Mouse (Mus musculus) frontal cortex, postnatal 36 days (tissue): ENCODE data around the gene Pak4.
"Not testable (repeated sequence)": the region's sequence is repeated elsewhere in the genome, so short reads cannot be mapped to it uniquely, and the experiment has no call there.

Source experiments
- DNase-seq, 2 experiments: peaks; one replicate each; pipeline ENCODE4 v3.0.0; 2022; ENCODE audit warnings: low spot score in 2 of 2

The Pak4 gene

GRCm38 (mm10) chr7:28597642-28598446 lies at the start of gene Pak4, which contains the start of gene Samd4b:
Pak4 (minus strand) TSS chr7:28598185.
Samd4b (minus strand) TSS chr7:28598144.
- DNase-seq = peak; percentile 98 to 99

GRCm38 (mm10) chr7:28647016-28647415 lies 49.0 kb upstream of the Pak4 start:
- no peak for DNase-seq

- DNase-seq = no peak
Measured at GRCm38 (mm10) chr7:28645947-28646475, 48.0 kb upstream of the Pak4 start.

GRCm38 (mm10) chr7:28645366-28645765 lies 47.4 kb upstream of the Pak4 start:
- DNase-seq = no peak

GRCm38 (mm10) chr7:28641546-28641945 lies 43.6 kb upstream of the Pak4 start:
- no peak for DNase-seq

GRCm38 (mm10) chr7:28637511-28637910 lies 39.5 kb upstream of the Pak4 start:
- DNase-seq = no peak

- no peak for DNase-seq
Measured at GRCm38 (mm10) chr7:28634128-28634527, 36.1 kb upstream of the Pak4 start.

GRCm38 (mm10) chr7:28631073-28631472 lies 33.1 kb upstream of the Pak4 start, which contains the start of gene Acp7:
Acp7 (minus strand) TSS chr7:28631332.
- DNase-seq = no peak

- no peak for DNase-seq
Measured at GRCm38 (mm10) chr7:28624791-28625190, 26.8 kb upstream of the Pak4 start.

- no peak for DNase-seq
Measured at GRCm38 (mm10) chr7:28619098-28619715, 21.2 kb upstream of the Pak4 start.

- no peak for DNase-seq
Measured at GRCm38 (mm10) chr7:28605951-28606350, 8.0 kb upstream of the Pak4 start.

- DNase-seq = not testable (repeated sequence)
Measured at GRCm38 (mm10) chr7:28603788-28604187, 5.8 kb upstream of the Pak4 start.

GRCm38 (mm10) chr7:28603136-28603535 lies 5.2 kb upstream of the Pak4 start:
- no peak for DNase-seq

- DNase-seq = peak; percentile 58 to 76
Measured at GRCm38 (mm10) chr7:28601668-28602067, 3.7 kb upstream of the Pak4 start.

GRCm38 (mm10) chr7:28601029-28601428 lies 3.0 kb upstream of the Pak4 start:
- DNase-seq = peak; percentile 64 to 70

- no peak for DNase-seq
Measured at GRCm38 (mm10) chr7:28598951-28599350, 966 bp upstream of the Pak4 start.

GRCm38 (mm10) chr7:28597277-28597570 lies 761 bp downstream of the Pak4 start:
- DNase-seq = no peak

- DNase-seq = no peak
Measured at GRCm38 (mm10) chr7:28596436-28597276, 1.3 kb downstream of the Pak4 start.

- DNase-seq = no peak
Measured at GRCm38 (mm10) chr7:28595751-28596435, 2.1 kb downstream of the Pak4 start.

GRCm38 (mm10) chr7:28593206-28594111 lies 4.5 kb downstream of the Pak4 start:
- DNase-seq = no peak
